Mouse (Mus musculus) mouse embryonic stem cell (cell line): Measurements from ENCODE around the gene Abhd17a.

Source experiments
- in situ Hi-C, 2 experiments: fragments of 300-500 bp; cut with MboI; formaldehyde crosslinking; loops; 1 replicate in 1 of 2; 3 replicates in 1 of 2; pipeline ENCODE4 v1.14.3; 2019 to 2020; ENCODE audit warnings: low sequenced_read_pairs in 2 of 2, low pct_unique_long_range_greater_than_20kb in 1 of 2, mixed read lengths in 1 of 2; ENCODE audit not compliant: unreplicated experiment in 1 of 2

Abhd17a gene

GRCm38 (mm10) chr10:80583047-80583446, 7.1 kb downstream of the Abhd17a start:
- in situ Hi-C loops = no loop called here

DNA sequence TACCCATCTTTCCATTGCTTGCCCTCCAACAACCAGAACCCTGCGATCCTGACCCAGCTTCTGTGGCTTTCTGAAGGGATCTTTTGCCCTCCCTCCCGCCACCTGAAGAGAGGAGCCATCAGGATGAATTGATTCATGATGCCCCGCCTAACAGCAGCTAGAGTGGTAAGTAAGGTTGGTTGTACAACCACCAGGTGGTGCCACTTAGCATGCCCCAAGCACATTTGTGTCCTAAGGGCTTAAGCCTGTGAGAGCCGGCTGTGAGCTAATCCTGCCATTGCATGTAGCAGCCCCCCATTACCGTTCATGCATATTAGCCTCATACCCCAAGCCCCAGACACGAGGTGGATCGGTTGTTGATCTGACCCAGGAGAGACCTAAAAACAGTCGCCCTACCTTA, 11.2 kb downstream of the Abhd17a start:
- in situ Hi-C loops = loop anchor here (5.0 to 10.0 kb wide), 2 partner anchors 103 to 106 kb away; no protein-coding TSS in a partner anchor

DNA sequence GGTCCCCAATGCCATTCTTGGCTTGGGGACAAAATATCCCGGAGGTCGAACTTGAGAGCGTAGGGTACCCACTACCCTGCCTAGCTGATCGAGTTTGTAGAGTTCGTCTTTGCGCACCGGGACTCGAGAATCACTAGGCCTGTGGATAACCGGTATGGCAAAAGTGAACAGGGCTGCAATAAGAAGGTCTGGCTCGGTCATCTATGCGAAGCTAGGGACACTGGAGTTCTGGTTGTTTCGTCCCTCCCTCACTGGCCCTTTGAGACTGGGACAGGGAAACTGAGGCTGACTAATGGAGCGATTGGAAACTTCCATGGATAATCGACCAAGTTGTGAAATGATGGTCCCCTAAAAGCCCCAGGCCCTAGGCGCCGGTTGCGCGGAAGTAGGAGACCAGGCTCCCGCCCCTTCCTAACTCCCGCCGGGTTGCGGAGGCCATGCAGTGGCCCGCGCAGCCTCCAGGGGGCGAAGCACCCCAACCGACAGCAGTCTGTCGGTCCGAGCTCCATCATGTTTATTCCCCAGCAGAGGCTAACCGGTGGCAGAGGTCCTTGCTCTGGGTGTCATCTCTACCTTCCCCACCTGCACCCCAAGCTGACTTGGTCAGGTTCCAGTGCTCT, 11.9 kb downstream of the Abhd17a start:
- in situ Hi-C loops = loop anchor here (5.0 to 10.0 kb wide), 2 partner anchors 104 to 107 kb away; no protein-coding TSS in a partner anchor

DNA sequence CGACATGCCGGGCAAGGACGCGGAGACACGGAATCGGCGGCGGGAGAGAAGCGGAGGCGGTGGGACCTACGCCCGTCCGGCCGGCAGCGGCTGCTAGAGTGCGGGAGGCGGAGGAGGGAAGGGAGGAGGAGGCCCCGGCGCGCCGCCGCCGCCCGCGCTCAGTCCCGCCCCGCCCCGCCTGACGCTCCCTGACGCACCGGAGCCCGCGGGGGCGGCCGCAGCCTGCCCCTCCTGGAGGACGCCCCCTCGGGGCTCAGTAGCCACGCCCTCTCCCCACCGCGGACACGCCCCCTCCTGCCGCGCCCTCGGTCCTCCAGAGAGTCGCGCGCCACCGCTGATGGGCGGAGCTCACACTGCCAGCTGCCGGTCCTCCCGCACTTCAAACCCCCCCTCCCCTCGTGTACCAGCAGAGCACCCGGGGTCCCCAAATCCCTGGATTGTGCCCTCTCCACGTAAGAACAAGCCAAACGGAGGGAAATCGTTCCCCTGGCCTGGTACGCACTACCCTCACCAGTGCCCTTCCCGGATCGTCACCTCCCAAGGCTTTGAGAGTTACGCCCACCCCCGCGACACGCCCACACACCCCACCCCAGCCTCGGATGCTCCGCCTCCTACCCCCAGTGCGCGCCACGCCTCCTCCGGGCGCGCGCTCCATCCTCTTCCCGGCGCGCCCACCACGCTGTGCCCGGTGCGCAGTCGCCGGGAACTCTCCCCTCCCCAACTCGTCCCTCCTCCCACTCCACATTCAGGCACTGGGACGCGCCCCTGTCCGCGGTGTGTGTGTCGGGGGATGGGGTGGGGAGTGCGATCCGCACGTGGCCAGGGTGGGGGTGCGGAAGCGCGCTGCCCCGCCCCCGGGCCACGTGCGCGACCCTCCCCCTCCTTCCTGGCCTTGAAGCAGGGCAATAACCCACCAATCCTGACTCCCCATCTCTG, 12.7 kb downstream of the Abhd17a start, which contains the start of gene Klf16:
Klf16 (minus strand) TSS at position 127 of the 936 bp plus-strand sequence.
- in situ Hi-C loops = loop anchor here (5.0 to 10.0 kb wide), 2 partner anchors 105 to 107 kb away; no protein-coding TSS in a partner anchor

GRCm38 (mm10) chr10:80576351-80577194, 13.6 kb downstream of the Abhd17a start:
- in situ Hi-C loops = loop anchor here (5.0 to 10.0 kb wide), 2 partner anchors 106 to 108 kb away; no protein-coding TSS in a partner anchor

DNA sequence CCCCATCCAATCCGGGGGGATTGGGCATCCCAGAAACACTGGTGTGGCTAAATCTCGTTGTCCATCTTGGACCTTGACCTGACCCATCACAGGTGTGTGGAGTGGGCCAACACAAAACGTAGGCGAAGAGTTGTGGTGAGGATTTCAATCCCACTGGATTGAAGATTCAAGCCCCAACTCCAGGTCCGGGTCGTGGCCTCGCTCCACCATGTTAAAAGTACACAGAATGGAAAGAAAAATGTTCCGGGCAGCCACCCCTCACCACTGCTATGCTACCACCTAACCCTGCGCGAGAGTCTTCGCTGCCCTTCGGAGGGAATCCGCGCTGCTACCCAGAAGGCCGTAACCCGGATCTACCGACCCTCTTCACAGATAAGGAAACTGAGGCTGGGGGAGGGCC, 14.2 kb downstream of the Abhd17a start:
- in situ Hi-C loops = loop anchor here (5.0 to 10.0 kb wide), 2 partner anchors 106 to 109 kb away; no protein-coding TSS in a partner anchor

GRCm38 (mm10) chr10:80574896-80575295, 15.2 kb downstream of the Abhd17a start:
- in situ Hi-C loops = loop anchor here (5.0 to 10.0 kb wide), 2 partner anchors 107 to 110 kb away; no protein-coding TSS in a partner anchor

DNA sequence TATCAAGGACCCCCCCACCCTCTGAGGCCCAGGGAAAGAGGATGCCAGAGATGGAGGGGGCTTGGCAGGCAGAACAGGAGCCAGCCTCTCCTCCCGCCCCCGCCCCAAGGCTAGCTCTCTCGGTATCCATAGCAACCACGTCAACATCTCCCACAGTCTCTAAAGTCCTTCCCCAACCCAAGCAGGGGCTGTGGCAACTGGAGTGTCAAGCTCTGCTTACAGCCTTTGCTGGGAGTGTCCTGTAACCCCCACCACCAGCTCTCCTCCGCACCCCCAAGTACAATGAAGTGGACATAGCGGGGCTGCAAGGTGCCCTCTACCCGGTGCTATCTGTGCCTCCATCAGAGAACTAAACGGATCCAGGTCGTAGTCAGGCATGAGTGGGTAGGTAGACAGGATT, 16.2 kb downstream of the Abhd17a start:
- in situ Hi-C loops = loop anchor here in 1 of 2 experiments (10.0 kb wide), 1 partner anchor 111 kb away; no protein-coding TSS in a partner anchor

GRCm38 (mm10) chr10:80572477-80572876, 17.7 kb downstream of the Abhd17a start:
- in situ Hi-C loops = loop anchor here in 1 of 2 experiments (10.0 kb wide), 1 partner anchor 112 kb away; no protein-coding TSS in a partner anchor

GRCm38 (mm10) chr10:80570871-80571836, 19.0 kb downstream of the Abhd17a start:
- in situ Hi-C loops = loop anchor here in 1 of 2 experiments (10.0 kb wide), 1 partner anchor 114 kb away; no protein-coding TSS in a partner anchor

GRCm38 (mm10) chr10:80570419-80570818, 19.7 kb downstream of the Abhd17a start:
- in situ Hi-C loops = loop anchor here in 1 of 2 experiments (10.0 kb wide), 1 partner anchor 114 kb away; no protein-coding TSS in a partner anchor

DNA sequence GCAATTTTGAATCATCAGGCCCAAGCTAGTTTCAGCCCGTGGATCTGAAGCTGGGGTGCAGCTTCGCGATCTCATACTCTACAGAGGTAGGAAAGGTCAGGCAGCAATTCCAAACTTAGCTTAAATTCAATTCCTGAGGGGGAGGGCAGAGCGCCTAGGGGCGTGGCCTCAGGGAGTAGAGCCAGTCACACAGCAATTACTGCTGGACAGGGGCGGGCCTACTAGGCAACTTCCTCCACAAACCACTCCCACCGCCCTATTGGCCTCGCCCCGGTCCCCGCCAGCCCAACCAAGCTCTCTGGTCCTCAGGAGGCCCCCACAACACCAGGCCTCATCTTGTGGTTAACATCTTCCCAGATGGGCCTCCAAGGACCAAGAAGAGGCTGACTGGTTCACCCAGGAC, 20.5 kb downstream of the Abhd17a start:
- in situ Hi-C loops = loop anchor here in 1 of 2 experiments (10.0 kb wide), 1 partner anchor 115 kb away; no protein-coding TSS in a partner anchor

GRCm38 (mm10) chr10:80568876-80569275, 21.3 kb downstream of the Abhd17a start:
- in situ Hi-C loops = no loop called here

- in situ Hi-C loops = no loop called here
Measured at GRCm38 (mm10) chr10:80566375-80567092, 23.6 kb downstream of the Abhd17a start.

- in situ Hi-C loops = no loop called here
Measured at GRCm38 (mm10) chr10:80561116-80561944, 28.8 kb downstream of the Abhd17a start, which contains the start of gene Rexo1. Gene Rexo1 (minus strand): TSS chr10:80561560.
